Mouse (Mus musculus) olfactory bulb, adult 2 months (tissue): ENCODE measurements around the gene Acsbg1.

ENCODE experiments used
- CTCF ChIP-seq: fragments of 200-500 bp; IDR thresholded peaks from 2 replicates; pipeline ENCODE4 v1.5.1; 2012; ENCODE audit warnings: low read depth, mild to moderate bottlenecking, low read length, moderate library complexity; ENCODE audit not compliant: insufficient read depth
- POLR2A ChIP-seq: fragments of 200-500 bp; IDR thresholded peaks from 2 replicates; pipeline ENCODE4 v1.6.1; 2012; ENCODE audit warnings: mild to moderate bottlenecking, low read depth, low read length, moderate library complexity; ENCODE audit not compliant: insufficient read depth

DNA sequence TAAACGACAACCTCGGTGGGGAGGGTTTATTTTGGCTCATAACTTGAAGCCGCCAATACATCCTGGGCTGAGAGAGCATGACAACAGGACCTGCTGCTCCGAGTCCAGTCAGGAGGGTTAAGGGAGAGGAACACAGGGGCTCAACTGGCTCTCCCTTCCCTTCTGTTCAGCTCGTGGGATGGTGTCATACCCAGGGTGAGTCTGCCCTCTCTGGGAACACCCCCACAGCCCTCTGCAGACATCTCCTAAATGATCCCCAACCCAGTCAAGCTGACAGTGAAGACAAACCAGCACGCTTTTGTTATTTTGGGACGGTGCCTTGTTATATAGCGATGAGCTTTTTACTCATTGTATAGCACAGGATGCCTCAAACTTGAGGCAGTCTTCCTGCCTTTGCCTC, 27.8 kb upstream of the Acsbg1 start:
- TF ChIP-seq POLR2A, result no peak
- no peak for TF ChIP-seq CTCF
